Comparison of ENCODE assay signal across 10 mouse cellular contexts in the genomic region with DNA sequence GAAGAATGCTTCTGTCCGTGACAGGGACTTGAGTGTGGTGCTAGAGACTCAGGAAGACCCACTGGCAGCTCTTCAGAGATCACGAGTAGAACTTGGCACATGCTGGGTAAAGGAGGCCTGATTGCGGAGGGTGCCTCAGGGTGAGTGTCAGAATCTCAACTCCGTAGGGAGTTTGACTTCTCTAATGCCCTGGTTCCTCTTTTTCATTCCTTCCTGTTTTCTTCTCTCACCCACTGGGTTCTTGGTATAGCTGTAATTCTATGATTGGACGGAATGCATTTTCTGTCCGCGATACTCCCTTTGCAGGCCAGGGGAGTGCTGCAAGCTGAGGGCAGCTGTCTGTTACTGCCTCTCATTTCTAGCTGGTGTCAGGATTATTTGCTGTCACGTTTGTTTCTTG. TPM values are rescaled to one million over a fixed set of nuclear protein-coding genes. Genes with fewer than 3 reads are reported as not detected.
DNase-seq lines count a peak whose midpoint lies in the region; ATAC-seq and TF ChIP-seq lines count a peak whose summit lies in the region.
"Had no signal": no experiment of that assay in that cellular context is flagged by ENCODE, and none has a peak within 500 bp of the region (broad histone marks: within the 10 kb centered on the region; RNA-seq: fewer than 3 reads in every experiment).

TSS of gene Clec4a3 (plus strand) at position 115 of the 400 bp plus-strand sequence.

- no peaks in the 10 kb centered on the region for H3K9me3 ChIP-seq in heart, embryonic 11.5 days (replicated peaks; ENCODE audit: control insufficient read depth, low read length)
- peaks cover 3% of the 10 kb centered on the region for H3K9me3 ChIP-seq in CH12.LX (replicated peaks; ENCODE audit: low read length)
- H3K9me3 ChIP-seq in midbrain, embryonic 13.5 days, result no peaks in the 10 kb centered on the region
- H3K9me3 ChIP-seq: embryonic facial prominence, embryonic 12.5 days; limb, embryonic 12.5 days had no signal

- in situ Hi-C loops in CH12.LX (cut with MboI; ENCODE audit: low pct_ligation_motif_present, low pct_unique_long_range_greater_than_20kb, low sequenced_read_pairs), result no loop called here

- TF ChIP-seq RAD21 in CH12.LX (IDR thresholded peaks at IDR 0.05; ENCODE audit: low read depth, low read length), result no peak

- no peaks in the 10 kb centered on the region for H3K79me2 ChIP-seq in CH12.LX (replicated peaks; ENCODE audit: control insufficient read depth, extremely low read depth, insufficient read depth, poor library complexity, severe bottlenecking)

- no peak within 1 kb of the TSS for H3K9ac ChIP-seq in heart, embryonic 11.5 days (ENCODE audit: low read depth, low read length)
- no peak within 1 kb of the TSS for H3K9ac ChIP-seq in CH12.LX (ENCODE audit: insufficient read depth, low read depth)
- H3K9ac ChIP-seq in midbrain, embryonic 13.5 days (replicated peaks), result no peak within 1 kb of the TSS
- H3K9ac ChIP-seq: embryonic facial prominence, embryonic 12.5 days; limb, embryonic 12.5 days had no signal

- no peaks in the 10 kb centered on the region for H3K36me3 ChIP-seq in heart, embryonic 11.5 days (ENCODE audit: control insufficient read depth, insufficient read depth, low read length)
- H3K36me3 ChIP-seq in CH12.LX (replicated peaks in 1 of 2; ENCODE audit: control insufficient read depth in 1 of 2, insufficient read depth in 1 of 2, low read length in 1 of 2), result no peaks in the 10 kb centered on the region
- H3K36me3 ChIP-seq in midbrain, embryonic 13.5 days, result no peaks in the 10 kb centered on the region
- H3K36me3 ChIP-seq: embryonic facial prominence, embryonic 12.5 days; limb, embryonic 12.5 days had no signal

- TF ChIP-seq CTCF in CH12.LX (conservative IDR thresholded peaks at IDR 0.05 in 1 of 2, IDR thresholded peaks at IDR 0.05 in 1 of 2; ENCODE audit: low read depth in 2 of 2, low read length in 2 of 2), result no peak

- DNase-seq in heart, adult 11 months, result peak; percentile 97
- peak; percentile 30 for DNase-seq in CH12.LX (ENCODE audit: extremely low read depth)
- peak; percentile 36 to 38 for DNase-seq in lung, postnatal 4 days
- no peak for DNase-seq in left cerebral cortex, postnatal 4 days
- no peak for DNase-seq in left cerebral cortex, adult 11 months (ENCODE audit: low spot score)

- no peaks in the 10 kb centered on the region for H3K27me3 ChIP-seq in heart, embryonic 11.5 days (ENCODE audit: control insufficient read depth, insufficient read depth, low read length)
- no peaks in the 10 kb centered on the region for H3K27me3 ChIP-seq in CH12.LX (replicated peaks)
- no peaks in the 10 kb centered on the region for H3K27me3 ChIP-seq in midbrain, embryonic 13.5 days
- H3K27me3 ChIP-seq: embryonic facial prominence, embryonic 12.5 days; limb, embryonic 12.5 days had no signal

- intact Hi-C loops in left cerebral cortex, postnatal 4 days (cut with DNase I), result no loop called here

- no peaks in the 10 kb centered on the region for H3K4me1 ChIP-seq in heart, embryonic 11.5 days (ENCODE audit: control insufficient read depth, insufficient read depth, low read length)
- peaks cover 0 to 15% of the 10 kb centered on the region in 2 experiments; a peak in 2 of 4 replicates for H3K4me1 ChIP-seq in CH12.LX (ENCODE audit: control insufficient read depth in 1 of 2, insufficient read depth in 2 of 2)
- H3K4me1 ChIP-seq in midbrain, embryonic 13.5 days (replicated peaks), result no peaks in the 10 kb centered on the region
- H3K4me1 ChIP-seq: embryonic facial prominence, embryonic 12.5 days; limb, embryonic 12.5 days had no signal

- no peak for TF ChIP-seq EP300 in CH12.LX (IDR thresholded peaks at IDR 0.05; ENCODE audit: low read length)

- no peak within 1 kb of the TSS for H3K4me3 ChIP-seq in heart, embryonic 11.5 days (ENCODE audit: low read depth, low read length)
- no peak within 1 kb of the TSS for H3K4me3 ChIP-seq in CH12.LX (replicated peaks in 1 of 3; ENCODE audit: low read depth in 2 of 3, low read length in 2 of 3, poor library complexity in 1 of 3)
- no peak within 1 kb of the TSS for H3K4me3 ChIP-seq in midbrain, embryonic 13.5 days (replicated peaks)
- H3K4me3 ChIP-seq: embryonic facial prominence, embryonic 12.5 days; limb, embryonic 12.5 days had no signal

- H3K4me2 ChIP-seq in heart, embryonic 11.5 days, result no peak within 1 kb of the TSS
- H3K4me2 ChIP-seq in CH12.LX (ENCODE audit: insufficient read depth, low read depth, poor library complexity, severe bottlenecking), result no peak within 1 kb of the TSS
- no peak within 1 kb of the TSS for H3K4me2 ChIP-seq in midbrain, embryonic 13.5 days (replicated peaks)
- H3K4me2 ChIP-seq: embryonic facial prominence, embryonic 12.5 days; limb, embryonic 12.5 days had no signal

- 78% methylated on average over 8 of the region's 8 CpGs for WGBS in heart, embryonic 11.5 days (ENCODE audit: insufficient replicate concordance)
- WGBS in midbrain, embryonic 13.5 days, result 86% methylated on average over 8 of the region's 8 CpGs

- no peak for TF ChIP-seq POLR2A in CH12.LX (IDR thresholded peaks at IDR 0.05; ENCODE audit: low read depth, low read length)

- dilution Hi-C loops in CH12.LX (cut with MboI; ENCODE audit: extremely low pct_ligation_motif_present, extremely low pct_unique_long_range_greater_than_20kb, low sequenced_read_pairs), result no loop called here

- H3K27ac ChIP-seq in heart, embryonic 11.5 days (ENCODE audit: low read depth, low read length), result no peak within 1 kb of the TSS
- no peak within 1 kb of the TSS for H3K27ac ChIP-seq in CH12.LX (ENCODE audit: insufficient read depth, low read depth)
- no peak within 1 kb of the TSS for H3K27ac ChIP-seq in midbrain, embryonic 13.5 days
- H3K27ac ChIP-seq: embryonic facial prominence, embryonic 12.5 days; limb, embryonic 12.5 days had no signal

- no peak for ATAC-seq in heart, embryonic 11.5 days (replicated peaks; ENCODE audit: insufficient number of reproducible peaks, low FRiP score, low TSS enrichment)
- ATAC-seq in erythroid progenitor cell, adult 5-6 weeks (replicated peaks; ENCODE audit: low FRiP score, poor library complexity, severe bottlenecking), result no peak
- no peak for ATAC-seq in midbrain, embryonic 13.5 days

TF ChIP-seq in CH12.LX, 34 proteins besides CTCF, POLR2A, EP300 and RAD21:
- no peak for TF ChIP-seq TCF12 (IDR thresholded peaks at IDR 0.05; ENCODE audit: low read depth, low read length)
- TF ChIP-seq ZMIZ1 (IDR thresholded peaks at IDR 0.05; ENCODE audit: low read depth, low read length), result no peak
- TF ChIP-seq MAZ (IDR thresholded peaks at IDR 0.05; ENCODE audit: low read depth, low read length), result no peak
- TF ChIP-seq POLR2AphosphoS2 (IDR thresholded peaks at IDR 0.05; ENCODE audit: low read depth, low read length), result no peak
TF ChIP-seq in CH12.LX: peak in this region for 0.

RNA-seq across cellular contexts. Expression of gene Clec4a3, which starts in this region (rescaled TPM):
- 0.17 TPM in 1 of 2 replicates, not detected in the other for polyA plus RNA-seq in heart, embryonic 11.5 days (2014; fragmentation: Nextera tagmentation; extraction: Ambion mirVana)
- total RNA-seq in CH12.LX (2012; rRNA removed) (not detected in 2 replicates), CH12.LX (2014; rRNA removed) (not detected in 2 replicates)
- polyA plus RNA-seq in CH12.LX (2012; ENCODE audit: insufficient read length, low read depth), result not detected in 2 replicates
- total RNA-seq in erythroid progenitor cell, adult 5-6 weeks (2015; ENCODE audit: low replicate concordance), result 25.2 and 26.0 TPM in 2 replicates
- 8.1 and 20.3 TPM in 2 replicates for total RNA-seq in erythroid progenitor cell, adult 5-6 weeks (2017; ENCODE audit: low replicate concordance)
- total RNA-seq in left cerebral cortex, postnatal 4 days (2021), result 1 to 10 TPM in 1 of 2 experiments, under 1 TPM in 1; 0.44 to 1.0 TPM
- 0.92 and 0.94 TPM in 2 replicates for polyA plus RNA-seq in midbrain, embryonic 13.5 days (2015; fragmentation: Nextera tagmentation; extraction: Ambion mirVana)

Comparison
In these comparisons a context has a peak if more than half of its experiments do, and no peak if none do; other contexts are left out.
1. RNA of gene Clec4a3 (total RNA-seq): 8.1 to 26.0 TPM in erythroid progenitor cell, adult 5-6 weeks; 0.44 to 1.0 TPM in left cerebral cortex, postnatal 4 days and not detected in CH12.LX; every median in the first group is over 4 times any median in the second.
2. Peak in DNase-seq in CH12.LX; RNA of the gene not detected or under 1 TPM.
3. DNase-seq: peak in heart, adult 11 months (single experiment) and lung, postnatal 4 days (2 of 2); none in left cerebral cortex, postnatal 4 days (single experiment) and left cerebral cortex, adult 11 months (single experiment).